Comparison of ENCODE assay signal across 27 mouse cellular contexts in the genomic region with DNA sequence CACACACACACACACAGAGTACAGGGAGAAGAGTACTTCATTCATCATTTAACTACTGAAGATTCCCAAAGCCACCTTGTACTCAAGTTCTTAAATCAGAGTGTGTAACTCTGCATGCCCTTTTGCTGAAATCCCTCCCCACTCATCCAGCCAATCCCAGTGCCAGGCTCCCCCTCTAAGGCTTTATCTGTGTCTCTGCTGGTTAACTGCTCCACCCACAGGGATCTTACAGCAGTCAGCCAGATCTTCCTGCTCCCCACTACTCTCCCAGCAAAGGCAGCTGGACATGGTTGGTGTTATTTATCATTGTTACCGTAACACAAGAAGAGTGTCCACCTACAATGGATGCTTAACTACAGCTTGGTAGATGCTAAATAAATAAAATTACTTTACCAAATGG. TPM values are rescaled to one million over a fixed set of nuclear protein-coding genes. Genes with fewer than 3 reads are reported as not detected.
"Had no signal": no experiment of that assay in that cellular context is flagged by ENCODE, and none has a peak within 500 bp of the region (broad histone marks: within the 10 kb centered on the region; RNA-seq: fewer than 3 reads in every experiment).

No protein-coding gene starts in this region.

- H3K27ac ChIP-seq: gastrocnemius, adult 2 months; heart, adult 2 months; hindbrain, embryonic 10.5 days; hindbrain, embryonic 12.5 days; hindbrain, embryonic 14.5 days; intestine, embryonic 15.5 days; layer of hippocampus, adult 2 months; left cerebral cortex, adult 2 months; limb, embryonic 10.5 days; limb, embryonic 12.5 days; liver, embryonic 13.5 days; liver, embryonic 15.5 days had no signal

- H3K27me3 ChIP-seq: hindbrain, embryonic 12.5 days; intestine, embryonic 15.5 days; kidney, embryonic 15.5 days; limb, embryonic 12.5 days; liver, embryonic 13.5 days; liver, embryonic 15.5 days had no signal

- H3K9ac ChIP-seq: hindbrain, embryonic 12.5 days; hindbrain, embryonic 14.5 days; intestine, embryonic 15.5 days; kidney, embryonic 15.5 days; limb, embryonic 12.5 days; liver, embryonic 13.5 days; liver, embryonic 15.5 days had no signal

- DNase-seq: gastrocnemius, adult 2 months; gastrocnemius, postnatal 10 days; gastrocnemius, postnatal 25 days; heart, adult 2 months; heart, postnatal 14 days; heart, postnatal 36 days; kidney, postnatal 10 days; kidney, postnatal 4 days; liver; liver, embryonic 13.5 days had no signal

- ATAC-seq: forebrain, embryonic 16.5 days; hindbrain, embryonic 16.5 days; inflammation-experienced regulatory T-cells, adult 6 months; intestine, embryonic 15.5 days; intestine, postnatal 0 days had no signal

- H3K4me2 ChIP-seq: heart, embryonic 11.5 days; hindbrain, embryonic 12.5 days; hindbrain, embryonic 14.5 days; intestine, embryonic 15.5 days; kidney, embryonic 15.5 days; limb, embryonic 12.5 days; liver, embryonic 11.5 days; liver, embryonic 13.5 days; liver, embryonic 15.5 days had no signal

- H3K4me1 ChIP-seq: hindbrain, embryonic 10.5 days; limb, embryonic 12.5 days; liver, embryonic 15.5 days had no signal

- H3K36me3 ChIP-seq: hindbrain, embryonic 10.5 days; hindbrain, embryonic 12.5 days; intestine, embryonic 15.5 days; kidney, embryonic 15.5 days; limb, embryonic 10.5 days; limb, embryonic 12.5 days; liver, embryonic 13.5 days; liver, embryonic 15.5 days had no signal

- H3K4me3 ChIP-seq: gastrocnemius, adult 2 months; heart, adult 2 months; hindbrain, embryonic 10.5 days; hindbrain, embryonic 12.5 days; intestine, embryonic 15.5 days; kidney, embryonic 15.5 days; layer of hippocampus, adult 2 months; left cerebral cortex, adult 2 months; limb, embryonic 10.5 days; limb, embryonic 12.5 days; liver, embryonic 13.5 days; liver, embryonic 15.5 days had no signal

- H3K9me3 ChIP-seq: hindbrain, embryonic 10.5 days; hindbrain, embryonic 12.5 days; intestine, embryonic 15.5 days; kidney, embryonic 15.5 days; limb, embryonic 10.5 days; limb, embryonic 12.5 days; liver, embryonic 13.5 days; liver, embryonic 15.5 days had no signal

RNA-seq across cellular contexts. Expression of a gene that starts 14.0 kb away (rescaled TPM):
- total RNA-seq: granulocyte monocyte progenitor cell, adult 5-6 weeks; left cerebral cortex, adult 2 months had no signal
- polyA plus RNA-seq: forebrain, embryonic 16.5 days had no signal
